ENCODE assay signal across 29 mouse cellular contexts in genomic region chr12:58743800-58744199, GRCm38 (mm10).
DNase-seq lines count a peak whose midpoint lies in the region; ATAC-seq and TF ChIP-seq lines count a peak whose summit lies in the region.
"Had no signal": no experiment of that assay in that cellular context is flagged by ENCODE, and none has a peak within 500 bp of the region (broad histone marks: within the 10 kb centered on the region; RNA-seq: fewer than 3 reads in every experiment).

No protein-coding gene starts in this region.

- no peak overlapping the region for H3K9ac ChIP-seq in forebrain, embryonic 15.5 days (replicated peaks)
- no peak overlapping the region for H3K9ac ChIP-seq in forebrain, embryonic 12.5 days
- no peak overlapping the region for H3K9ac ChIP-seq in hindbrain, postnatal 0 days (replicated peaks; ENCODE audit: low read length)
- H3K9ac ChIP-seq in neural tube, embryonic 15.5 days (replicated peaks) = no peak overlapping the region
- H3K9ac ChIP-seq: heart, embryonic 12.5 days; hindbrain, embryonic 15.5 days; intestine, embryonic 15.5 days; limb, embryonic 13.5 days; lung, embryonic 15.5 days had no signal

- H3K9me3 ChIP-seq in forebrain, embryonic 15.5 days = no peaks in the 10 kb centered on the region
- no peaks in the 10 kb centered on the region for H3K9me3 ChIP-seq in forebrain, embryonic 12.5 days
- no peaks in the 10 kb centered on the region for H3K9me3 ChIP-seq in hindbrain, postnatal 0 days (ENCODE audit: low read length)
- H3K9me3 ChIP-seq in hindbrain, embryonic 10.5 days = no peaks in the 10 kb centered on the region
- H3K9me3 ChIP-seq in neural tube, embryonic 15.5 days (replicated peaks) = no peaks in the 10 kb centered on the region
- H3K9me3 ChIP-seq: G1E; heart, embryonic 12.5 days; hindbrain, embryonic 15.5 days; intestine, embryonic 15.5 days; limb, embryonic 13.5 days; lung, embryonic 15.5 days; midbrain, embryonic 10.5 days had no signal

- 66% methylated on average over 1 of the region's 1 CpGs for WGBS in forebrain, embryonic 15.5 days
- 97% methylated on average over 1 of the region's 1 CpGs for WGBS in forebrain, embryonic 12.5 days
- WGBS in hindbrain, postnatal 0 days = 55% methylated on average over 1 of the region's 1 CpGs
- 92% methylated on average over 1 of the region's 1 CpGs for whole genome bisulfite sequencing in hindbrain, embryonic 10.5 days
- 63% methylated on average over 1 of the region's 1 CpGs for WGBS in neural tube, embryonic 15.5 days

- no peaks in the 10 kb centered on the region for H3K27me3 ChIP-seq in forebrain, embryonic 15.5 days
- H3K27me3 ChIP-seq in forebrain, embryonic 12.5 days = no peaks in the 10 kb centered on the region
- H3K27me3 ChIP-seq in hindbrain, postnatal 0 days (ENCODE audit: insufficient read depth, low read length) = no peaks in the 10 kb centered on the region
- H3K27me3 ChIP-seq in hindbrain, embryonic 10.5 days (ENCODE audit: insufficient read depth, poor library complexity, severe bottlenecking) = no peaks in the 10 kb centered on the region
- no peaks in the 10 kb centered on the region for H3K27me3 ChIP-seq in neural tube, embryonic 15.5 days (replicated peaks)
- H3K27me3 ChIP-seq: heart, embryonic 12.5 days; hindbrain, embryonic 15.5 days; intestine, embryonic 15.5 days; limb, embryonic 13.5 days; lung, embryonic 15.5 days had no signal

- no peak overlapping the region for H3K4me2 ChIP-seq in forebrain, embryonic 15.5 days (replicated peaks)
- H3K4me2 ChIP-seq in forebrain, embryonic 12.5 days = no peak overlapping the region
- H3K4me2 ChIP-seq in hindbrain, postnatal 0 days (ENCODE audit: low read depth, low read length) = no peak overlapping the region
- H3K4me2 ChIP-seq in neural tube, embryonic 15.5 days = no peak overlapping the region
- H3K4me2 ChIP-seq: heart, embryonic 12.5 days; hindbrain, embryonic 15.5 days; intestine, embryonic 15.5 days; limb, embryonic 13.5 days; liver, embryonic 11.5 days; lung, embryonic 15.5 days had no signal

- H3K4me1 ChIP-seq in forebrain, embryonic 15.5 days = no peaks in the 10 kb centered on the region
- H3K4me1 ChIP-seq in forebrain, embryonic 12.5 days = no peaks in the 10 kb centered on the region
- H3K4me1 ChIP-seq in hindbrain, postnatal 0 days (ENCODE audit: insufficient read depth, low read length) = no peaks in the 10 kb centered on the region
- H3K4me1 ChIP-seq in hindbrain, embryonic 10.5 days (replicated peaks) = peaks cover 3% of the 10 kb centered on the region; the same call in 1 of the 2 replicates
- H3K4me1 ChIP-seq in neural tube, embryonic 15.5 days = no peaks in the 10 kb centered on the region
- H3K4me1 ChIP-seq: hindbrain, embryonic 15.5 days; intestine, embryonic 15.5 days; limb, embryonic 13.5 days; lung, embryonic 15.5 days had no signal

- no peak for TF ChIP-seq CTCF in hindbrain, postnatal 0 days (IDR thresholded peaks at IDR 0.05; ENCODE audit: low read depth)

- H3K27ac ChIP-seq in forebrain, embryonic 15.5 days (replicated peaks) = no peak overlapping the region
- H3K27ac ChIP-seq in forebrain, embryonic 12.5 days = no peak overlapping the region
- no peak overlapping the region for H3K27ac ChIP-seq in hindbrain, postnatal 0 days
- no peak overlapping the region for H3K27ac ChIP-seq in hindbrain, embryonic 10.5 days
- H3K27ac ChIP-seq in neural tube, embryonic 15.5 days (replicated peaks) = no peak overlapping the region
- H3K27ac ChIP-seq: gastrocnemius, adult 2 months; heart, adult 2 months; hindbrain, embryonic 15.5 days; intestine, embryonic 15.5 days; layer of hippocampus, adult 2 months; limb, embryonic 13.5 days; lung, embryonic 15.5 days; midbrain, embryonic 10.5 days; stomach, postnatal 0 days had no signal

- ATAC-seq in forebrain, embryonic 15.5 days (replicated peaks) = peak; percentile 32
- no peak for ATAC-seq in forebrain, embryonic 12.5 days (ENCODE audit: low FRiP score)
- no peak for ATAC-seq in hindbrain, postnatal 0 days
- ATAC-seq in neural tube, embryonic 15.5 days (ENCODE audit: low FRiP score) = peak; percentile 61; the same call in 1 of the 2 replicates
- ATAC-seq: intestine, embryonic 15.5 days had no signal

- no peaks in the 10 kb centered on the region for H3K36me3 ChIP-seq in forebrain, embryonic 15.5 days
- no peaks in the 10 kb centered on the region for H3K36me3 ChIP-seq in forebrain, embryonic 12.5 days (replicated peaks)
- H3K36me3 ChIP-seq in hindbrain, postnatal 0 days (ENCODE audit: insufficient read depth, low read length) = no peaks in the 10 kb centered on the region
- no peaks in the 10 kb centered on the region for H3K36me3 ChIP-seq in hindbrain, embryonic 10.5 days
- no peaks in the 10 kb centered on the region for H3K36me3 ChIP-seq in neural tube, embryonic 15.5 days
- H3K36me3 ChIP-seq: G1E; heart, embryonic 12.5 days; hindbrain, embryonic 15.5 days; intestine, embryonic 15.5 days; limb, embryonic 13.5 days; lung, embryonic 15.5 days; midbrain, embryonic 10.5 days had no signal

- no peak overlapping the region for H3K4me3 ChIP-seq in forebrain, embryonic 15.5 days
- no peak overlapping the region for H3K4me3 ChIP-seq in forebrain, embryonic 12.5 days (replicated peaks)
- no peak overlapping the region for H3K4me3 ChIP-seq in hindbrain, postnatal 0 days (ENCODE audit: low read length)
- no peak overlapping the region for H3K4me3 ChIP-seq in hindbrain, embryonic 10.5 days
- H3K4me3 ChIP-seq in neural tube, embryonic 15.5 days (replicated peaks) = no peak overlapping the region
- H3K4me3 ChIP-seq: erythroblast, embryonic 14.5 days; gastrocnemius, adult 2 months; heart, adult 2 months; heart, embryonic 12.5 days; hindbrain, embryonic 15.5 days; intestine, embryonic 15.5 days; layer of hippocampus, adult 2 months; limb, embryonic 13.5 days; lung, embryonic 15.5 days; midbrain, embryonic 10.5 days had no signal

- peak; percentile 54 for DNase-seq in hindbrain, postnatal 0 days (ENCODE audit: low spot score)
- DNase-seq in hindbrain, embryonic 10.5 days (ENCODE audit: low spot score) = no peak
- DNase-seq in neural tube, embryonic 10.5 days (ENCODE audit: extremely low spot score, low spot score) = no peak
- no peak for DNase-seq in cerebellum, postnatal 14 days
- DNase-seq: adrenal gland, postnatal 10 days; cerebellum, adult 18-20 months; cerebellum, postnatal 10 days; gastrocnemius, adult 2 months; gastrocnemius, postnatal 36 days; heart, adult 2 months; heart, postnatal 4 days; kidney, adult 2 months; kidney, postnatal 36 days; right cerebral cortex, postnatal 4 days; thymus, postnatal 4 days had no signal

Comparison
In these comparisons a context has a peak if more than half of its experiments do, and no peak if none do; other contexts are left out.
1. ATAC-seq: peak in forebrain, embryonic 15.5 days (single experiment) and neural tube, embryonic 15.5 days (single experiment); none in forebrain, embryonic 12.5 days (single experiment) and hindbrain, postnatal 0 days (single experiment).